Mouse (Mus musculus): ENCODE measurements around the gene Il13. TPM values are rescaled to one million over a fixed set of nuclear protein-coding genes. Genes with fewer than 3 reads are reported as not detected.

Il13 gene
- total RNA-seq, 2 experiments from 2014 or later = not detected

- DNase-seq = no peak
These were observed 2.3 kb downstream of the Il13 start for GRCm38 (mm10) chr11:53632122-53632733.

DNA sequence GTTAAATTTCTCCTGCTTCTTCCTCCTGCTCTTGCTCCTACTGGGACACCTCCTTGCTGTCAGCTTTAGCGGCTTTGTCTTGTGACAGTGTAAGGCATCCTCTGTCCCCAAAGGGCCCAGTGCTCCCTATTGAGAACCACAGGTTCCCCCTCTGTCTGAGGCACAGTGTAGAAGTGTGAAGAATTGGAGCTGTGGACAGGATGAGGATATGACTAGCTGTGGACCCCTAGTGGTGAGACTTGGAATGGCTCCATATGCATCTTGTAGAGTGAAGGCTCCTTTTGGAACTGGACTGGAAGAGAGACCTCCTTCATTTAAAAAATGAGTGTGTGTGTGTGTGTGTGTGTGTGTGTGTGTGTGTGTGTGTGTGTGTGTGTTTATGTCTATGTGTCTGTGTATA, 6.6 kb downstream of the Il13 start:
- no peak for DNase-seq

GRCm38 (mm10) chr11:53626802-53627373, 7.6 kb downstream of the Il13 start:
- DNase-seq = no peak

GRCm38 (mm10) chr11:53624124-53624523, 10.4 kb downstream of the Il13 start:
- no peak for DNase-seq

- DNase-seq = no peak
These were observed 10.9 kb downstream of the Il13 start for GRCm38 (mm10) chr11:53623573-53623972.

GRCm38 (mm10) chr11:53622440-53622806, 12.1 kb downstream of the Il13 start:
- DNase-seq = no peak

GRCm38 (mm10) chr11:53621582-53622439, 12.7 kb downstream of the Il13 start:
- no peak for DNase-seq

GRCm38 (mm10) chr11:53620094-53620493, 14.4 kb downstream of the Il13 start:
- no peak for DNase-seq

DNA sequence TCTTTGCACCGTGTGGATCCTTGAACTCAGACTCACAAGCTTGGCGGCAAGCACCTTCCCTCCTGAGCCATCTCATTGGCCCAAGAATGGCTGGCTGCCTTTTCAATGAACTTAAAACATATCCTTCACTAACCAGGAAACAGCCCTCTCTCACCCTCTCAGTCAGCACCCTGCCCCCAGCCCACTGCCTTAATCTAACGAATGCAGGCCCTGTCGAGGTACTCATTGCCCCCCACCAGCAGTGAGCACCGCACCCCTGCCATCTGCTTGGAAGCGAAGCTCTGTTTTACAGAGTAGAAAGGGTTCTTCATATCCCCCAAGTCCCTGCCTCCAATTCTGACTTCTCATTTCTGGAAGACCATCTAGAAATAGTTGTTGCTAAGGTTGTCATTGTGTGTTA, 15.1 kb downstream of the Il13 start:
- no peak for DNase-seq

DNA sequence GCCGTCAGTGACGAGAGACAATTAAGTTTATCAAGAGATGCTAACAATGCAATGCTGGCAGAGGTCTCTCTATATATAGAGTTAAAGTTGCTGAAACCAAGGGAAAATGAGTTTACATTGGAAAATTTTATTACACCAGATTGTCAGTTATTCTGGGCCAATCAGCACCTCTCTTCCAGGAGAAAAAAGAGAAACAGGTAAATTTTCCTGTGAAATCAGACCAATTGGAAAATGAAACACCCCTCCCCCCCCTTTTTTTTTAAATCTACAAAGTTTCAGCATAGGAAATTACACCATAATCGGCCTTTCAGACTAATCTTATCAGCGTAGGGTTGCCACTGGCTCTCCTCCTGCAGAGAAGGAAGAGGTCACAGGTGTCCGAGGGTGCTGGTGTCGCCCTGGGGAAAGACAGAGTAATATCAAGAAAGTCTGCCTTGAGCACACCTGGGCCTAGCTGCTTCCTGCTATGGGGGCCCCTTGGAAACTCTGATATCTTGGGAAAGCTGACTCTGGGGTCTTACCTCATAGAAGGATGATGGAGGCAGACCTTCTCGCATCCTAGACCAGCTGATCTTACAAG, 15.8 kb downstream of the Il13 start, which contains the start of gene Il4:
TSS of gene Il4 (minus strand) at position 51 of the 580 bp plus-strand sequence.
- no peak for DNase-seq

- DNase-seq = no peak
These were observed 16.9 kb downstream of the Il13 start for GRCm38 (mm10) chr11:53617562-53618109.

GRCm38 (mm10) chr11:53616748-53617558, 17.5 kb downstream of the Il13 start:
- DNase-seq = no peak

GRCm38 (mm10) chr11:53615575-53615974, 18.9 kb downstream of the Il13 start:
- no peak for DNase-seq

DNA sequence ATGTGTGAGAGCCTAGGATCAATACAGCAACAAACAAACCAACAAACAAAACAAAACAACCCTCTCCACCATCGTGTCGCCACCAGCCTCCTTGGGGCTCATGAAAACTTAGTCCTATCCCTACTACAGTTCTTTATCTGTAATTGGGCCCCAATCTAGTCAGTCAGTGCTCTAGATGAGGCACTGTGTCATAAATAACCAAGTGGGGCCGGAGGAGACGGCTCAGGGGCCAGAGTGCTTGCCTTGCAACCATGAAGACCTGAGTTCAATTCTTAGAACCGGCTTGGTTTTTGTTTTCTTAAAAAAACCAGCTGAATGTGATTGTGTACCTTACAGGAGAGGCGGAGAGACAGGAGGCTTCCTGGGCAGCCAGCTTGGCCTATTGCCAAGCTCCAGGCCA, 19.3 kb downstream of the Il13 start:
- DNase-seq = no peak

DNA sequence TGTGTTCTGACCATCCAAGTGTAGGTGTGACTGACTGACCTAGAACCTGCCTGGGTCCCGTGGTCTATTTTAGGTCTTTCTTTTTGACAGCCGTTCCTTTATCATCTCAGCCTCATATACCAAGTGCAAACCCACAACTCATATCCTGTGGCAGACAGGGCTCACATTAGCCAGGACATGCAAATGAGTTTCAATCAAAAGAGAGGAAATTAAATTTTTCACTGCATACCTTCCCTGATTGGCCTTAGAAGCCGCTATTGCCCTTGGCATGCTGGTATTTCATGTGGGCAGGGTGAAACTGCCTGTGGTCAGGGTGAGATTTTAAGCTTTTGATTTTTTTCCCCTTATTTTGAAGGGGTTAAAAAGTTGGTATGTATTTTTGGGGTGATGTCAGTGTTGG, 24.8 kb downstream of the Il13 start:
- no peak for DNase-seq

- no peak for DNase-seq
These were observed 25.3 kb downstream of the Il13 start for GRCm38 (mm10) chr11:53609231-53609630.

DNA sequence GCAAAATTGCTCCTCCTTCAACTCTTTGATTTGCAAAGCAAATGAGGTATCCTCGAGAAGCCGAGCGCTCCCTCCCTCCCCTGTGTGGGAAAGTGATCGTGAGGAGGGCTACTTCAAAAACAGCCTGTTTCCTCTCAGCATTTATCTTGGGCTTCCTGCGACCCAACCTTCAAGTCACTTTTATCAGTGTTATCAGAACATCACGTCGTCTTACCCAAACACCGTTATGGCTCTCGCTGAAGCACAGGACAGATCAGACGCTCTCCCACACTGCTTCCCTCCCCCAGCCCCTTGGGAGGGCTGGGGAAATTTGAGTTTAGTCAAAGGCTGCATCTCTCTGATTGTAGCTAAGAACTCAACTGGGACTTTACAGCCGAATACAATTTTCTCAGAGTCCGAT, 28.9 kb downstream of the Il13 start:
- DNase-seq = no peak

- no peak for DNase-seq
These were observed 29.5 kb downstream of the Il13 start for GRCm38 (mm10) chr11:53604983-53605382.

DNA sequence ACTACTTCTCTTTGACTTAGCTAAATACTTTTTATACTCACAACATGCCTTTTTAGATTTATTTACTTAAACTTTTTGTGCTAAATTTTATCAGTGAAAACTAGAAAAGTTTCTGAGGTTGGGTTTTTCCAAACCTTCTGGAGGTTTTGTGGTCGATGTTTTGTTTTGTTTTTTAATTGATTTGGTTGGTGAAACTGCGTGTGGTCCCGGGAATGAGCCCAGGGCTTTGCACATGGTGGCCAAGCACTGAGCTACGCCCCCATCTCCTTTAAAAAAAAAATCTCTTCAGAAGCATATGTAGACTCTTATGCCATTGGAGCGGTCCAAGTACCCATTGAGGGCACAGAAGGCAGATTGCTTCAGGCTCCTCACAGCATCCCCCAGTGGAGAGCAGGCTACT, 43.4 kb downstream of the Il13 start:
- no peak for DNase-seq

DNA sequence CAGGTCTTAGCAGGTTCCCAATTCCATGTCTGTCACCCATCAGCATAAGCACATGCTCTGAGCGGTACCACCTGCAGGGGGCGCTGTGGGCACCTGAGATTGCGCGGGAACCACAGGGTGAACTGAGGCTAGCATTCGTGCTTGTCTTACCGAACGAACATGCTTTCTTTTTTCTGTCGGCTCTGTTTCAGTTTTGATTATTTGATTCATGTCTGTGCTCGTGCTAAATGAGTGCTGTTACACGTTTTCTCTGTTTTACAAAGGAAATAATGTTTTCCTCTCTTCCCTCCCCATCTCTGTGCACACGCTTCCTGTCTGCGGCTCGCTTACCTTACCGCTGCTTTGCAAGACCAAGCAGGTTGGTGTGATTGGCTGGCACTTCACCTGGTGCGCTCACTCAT, 44.1 kb downstream of the Il13 start:
- peak; percentile 11 for DNase-seq

DNA sequence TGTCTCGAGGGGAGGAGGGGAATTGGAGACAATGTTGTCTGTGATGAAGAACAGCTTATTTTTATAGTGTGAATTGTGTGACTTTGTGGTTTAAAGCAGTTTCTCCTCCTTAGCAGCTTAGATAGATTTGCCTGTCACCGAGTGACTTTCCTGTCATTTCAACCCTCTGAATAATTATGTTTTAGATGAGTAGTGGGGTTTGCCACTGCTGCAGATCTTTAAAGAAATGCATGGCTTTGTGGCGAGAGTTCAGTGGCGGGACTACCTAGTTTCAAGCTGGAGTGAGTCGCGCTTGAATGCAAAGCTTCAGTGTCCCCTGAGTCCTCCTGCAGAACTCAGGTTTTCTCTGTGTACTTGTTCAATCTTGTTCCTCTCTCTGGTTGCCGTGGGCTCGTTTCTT, 46.2 kb downstream of the Il13 start:
- DNase-seq = no peak

DNA sequence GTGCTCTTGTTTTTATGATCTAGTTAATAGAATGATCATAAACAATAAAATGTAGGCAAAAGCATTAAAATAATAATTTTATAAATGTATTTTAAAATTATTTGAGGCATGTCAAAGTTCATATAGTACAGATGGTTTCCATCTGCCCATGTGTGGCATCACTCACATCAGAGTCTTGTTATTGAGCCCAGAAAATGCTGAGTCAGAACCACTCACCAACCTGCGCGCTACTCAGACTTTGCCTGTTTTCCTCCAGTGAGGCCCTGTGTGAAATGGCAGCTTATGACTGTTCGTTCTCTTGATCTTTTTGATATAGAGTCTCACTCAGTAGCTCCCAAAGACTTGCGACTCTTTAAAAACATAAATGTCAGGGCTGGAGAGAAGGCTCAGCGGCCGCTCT, 49.0 kb downstream of the Il13 start:
- DNase-seq = no peak
